Mouse (Mus musculus) brain, embryonic 18.5 days (tissue): ENCODE data around the gene Tmem164.

ENCODE experiments used
- DNase-seq: peaks from one replicate; pipeline ENCODE4 v3.0.0-alpha.2; 2012; ENCODE audit warnings: low read depth, low spot score

Tmem164 gene

DNA sequence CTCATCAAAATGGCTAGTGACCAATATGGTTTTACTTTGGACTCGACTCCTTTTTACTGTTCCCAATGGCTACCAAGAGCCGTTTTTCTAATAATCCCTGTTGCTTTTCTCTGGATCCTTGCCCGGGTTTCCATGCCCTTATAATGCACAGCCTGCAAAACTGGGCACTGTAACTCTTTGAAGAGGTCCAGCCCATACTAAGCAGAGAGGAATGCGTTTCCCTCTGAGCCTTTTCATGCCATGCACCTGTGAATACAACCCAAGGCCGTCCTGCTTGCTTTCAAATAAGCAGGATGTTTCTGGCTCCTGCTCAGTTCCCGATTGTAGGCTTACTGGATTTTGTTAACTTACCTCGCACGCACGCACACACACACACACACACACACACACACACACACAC is 7.3 kb downstream of the Tmem164 start:
- DNase-seq, result no peak

DNA sequence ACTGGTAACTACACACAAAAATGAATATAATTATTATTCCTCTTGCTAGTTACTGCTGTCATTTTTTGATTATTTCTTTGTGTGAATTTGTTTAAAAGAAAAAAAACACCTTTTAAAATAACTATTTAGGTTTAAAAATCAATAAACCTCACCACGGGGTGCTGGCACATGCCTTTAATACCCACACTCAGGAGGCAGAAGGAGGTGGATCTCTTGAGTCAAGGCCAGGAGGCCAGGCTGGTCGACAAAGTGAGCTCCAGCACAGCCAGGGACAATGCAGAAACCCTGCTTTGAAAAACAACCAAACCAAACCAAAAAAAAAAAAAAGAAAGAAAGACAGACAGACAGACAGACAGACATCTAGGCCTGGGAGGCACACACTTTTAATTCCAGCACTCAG is 12.1 kb downstream of the Tmem164 start:
- DNase-seq, result no peak

GRCm38 (mm10) chrX:142694338-142694737 is 13.1 kb downstream of the Tmem164 start:
- no peak for DNase-seq

GRCm38 (mm10) chrX:142694856-142695255 is 13.7 kb downstream of the Tmem164 start:
- no peak for DNase-seq

DNA sequence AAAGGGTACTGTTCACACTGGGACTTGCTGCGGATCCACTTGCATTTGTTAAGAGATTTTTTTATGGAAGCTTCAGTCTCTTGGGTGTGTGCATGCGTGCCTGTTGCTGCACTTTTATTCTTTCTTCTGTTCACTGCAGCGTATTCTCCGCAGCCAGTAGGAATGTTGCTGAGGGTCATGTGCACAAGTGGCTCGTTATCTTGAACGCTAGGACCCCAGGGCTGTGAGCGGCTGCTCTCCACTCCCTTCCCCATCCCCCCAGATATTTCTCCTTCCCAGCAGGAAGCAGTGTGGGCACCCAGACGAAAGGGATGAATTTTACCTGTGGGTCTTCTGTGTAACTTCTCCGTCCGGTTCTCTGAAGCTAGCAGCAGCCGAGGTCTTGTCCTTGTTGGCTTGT is 15.6 kb downstream of the Tmem164 start:
- DNase-seq, result no peak

GRCm38 (mm10) chrX:142697545-142698204 is 16.5 kb downstream of the Tmem164 start:
- DNase-seq, result no peak

DNA sequence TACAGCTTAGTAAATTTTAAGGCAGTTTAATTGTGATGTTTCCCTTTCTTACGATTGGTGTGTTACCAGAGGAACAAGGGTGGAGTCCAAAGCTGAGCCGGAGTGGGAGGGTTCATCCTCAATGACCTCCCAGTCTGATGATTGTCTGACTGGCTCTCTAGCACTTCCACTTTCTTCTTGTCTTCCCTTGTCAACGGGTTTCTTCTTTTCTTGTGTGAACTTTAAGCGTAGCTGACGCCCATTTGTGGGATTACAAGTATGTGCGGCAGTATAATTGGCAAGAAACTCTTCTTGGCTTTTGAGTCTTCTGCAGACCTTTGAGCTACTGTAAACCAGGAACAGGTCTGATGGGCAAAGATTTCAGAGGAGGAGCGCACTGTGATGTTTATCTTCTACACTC is 17.0 kb downstream of the Tmem164 start:
- no peak for DNase-seq

DNA sequence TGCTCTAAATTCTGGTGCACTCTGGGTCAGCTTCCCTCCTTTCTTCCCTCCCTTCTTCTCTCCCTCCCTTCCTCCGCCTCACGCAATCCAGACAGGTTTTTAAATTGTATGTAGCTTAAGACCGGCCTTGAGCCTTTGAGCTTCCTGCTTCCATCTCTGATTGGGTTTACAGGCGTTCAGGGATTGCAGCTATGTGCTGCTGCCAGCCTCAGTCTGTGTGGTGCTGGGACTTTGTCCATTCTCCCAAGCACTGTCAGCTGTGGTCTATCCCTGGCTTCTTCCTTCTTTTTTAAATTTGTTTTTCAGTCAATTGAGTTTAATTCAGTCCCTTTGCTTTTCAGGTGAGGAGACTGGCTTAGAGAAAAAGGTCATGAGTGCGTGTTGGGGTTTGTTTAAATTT is 20.9 kb downstream of the Tmem164 start:
- no peak for DNase-seq

DNA sequence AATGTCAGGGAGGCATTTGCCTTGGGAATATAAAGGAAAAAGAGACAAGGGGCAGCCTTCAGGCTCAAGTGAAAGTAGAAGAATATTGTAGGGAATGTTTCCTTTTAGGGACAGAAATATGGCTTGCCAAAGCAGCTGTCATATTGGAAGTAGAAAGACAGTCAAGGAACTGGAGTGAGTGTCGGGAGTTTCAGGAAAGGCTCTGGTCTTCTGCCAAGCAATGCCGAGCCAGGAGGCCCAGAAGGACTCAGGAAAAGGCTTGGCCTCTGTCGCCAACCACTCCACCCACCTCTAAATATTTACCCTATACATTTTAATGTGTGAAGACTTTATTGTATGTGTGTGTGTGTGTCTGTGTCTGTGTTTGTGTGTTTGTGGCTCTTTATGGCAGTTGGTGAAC is 21.4 kb downstream of the Tmem164 start:
- no peak for DNase-seq

DNA sequence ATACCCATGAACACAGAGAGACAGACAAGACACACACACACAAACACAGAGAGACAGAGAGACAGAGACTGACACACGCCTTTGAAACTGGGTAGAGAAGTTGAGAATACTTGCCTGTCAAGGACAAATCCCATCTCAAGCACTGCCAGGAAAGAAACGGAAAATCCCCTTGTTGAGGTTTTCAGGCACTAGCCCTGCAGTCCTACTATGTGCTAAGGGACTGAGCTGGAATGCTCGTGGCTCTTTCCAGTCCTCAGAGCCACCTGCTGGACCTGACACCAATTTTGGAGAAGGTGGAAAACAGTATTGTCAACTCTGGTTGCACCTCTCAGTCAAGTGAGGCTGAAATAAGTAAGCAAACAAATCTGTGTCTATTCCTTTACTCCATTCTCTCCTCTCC is 22.7 kb downstream of the Tmem164 start:
- DNase-seq, result no peak

GRCm38 (mm10) chrX:142708257-142708656 is 27.1 kb downstream of the Tmem164 start:
- DNase-seq, result no peak

- DNase-seq, result no peak
These were observed 34.8 kb downstream of the Tmem164 start for GRCm38 (mm10) chrX:142716014-142716413.

DNA sequence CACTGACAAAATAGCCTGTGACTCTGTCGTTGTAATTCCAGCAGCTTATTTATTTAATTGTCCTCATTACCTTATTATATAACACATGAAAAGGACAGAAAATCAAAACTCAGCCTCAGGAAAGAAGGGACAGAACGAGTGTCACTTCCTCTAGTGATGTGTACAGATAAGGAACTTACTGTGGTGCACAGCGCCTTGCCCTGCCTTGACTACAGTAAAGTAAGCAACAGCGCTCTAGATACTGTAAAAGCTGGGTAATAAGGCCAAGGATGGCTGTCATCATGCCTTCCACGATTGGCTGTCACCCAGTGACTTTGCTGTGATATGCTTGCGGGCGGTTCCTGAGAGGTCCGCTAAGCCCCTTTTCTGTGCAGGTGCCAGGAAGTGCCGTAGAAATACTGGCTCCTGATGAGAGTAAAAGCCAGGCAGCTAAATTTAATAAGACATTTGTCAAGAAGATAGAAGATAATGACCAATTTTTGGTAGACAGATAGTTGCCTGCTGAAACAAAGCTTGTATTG is 36.8 kb downstream of the Tmem164 start:
- DNase-seq, result no peak

GRCm38 (mm10) chrX:142718759-142719158 is 37.6 kb downstream of the Tmem164 start:
- no peak for DNase-seq

DNA sequence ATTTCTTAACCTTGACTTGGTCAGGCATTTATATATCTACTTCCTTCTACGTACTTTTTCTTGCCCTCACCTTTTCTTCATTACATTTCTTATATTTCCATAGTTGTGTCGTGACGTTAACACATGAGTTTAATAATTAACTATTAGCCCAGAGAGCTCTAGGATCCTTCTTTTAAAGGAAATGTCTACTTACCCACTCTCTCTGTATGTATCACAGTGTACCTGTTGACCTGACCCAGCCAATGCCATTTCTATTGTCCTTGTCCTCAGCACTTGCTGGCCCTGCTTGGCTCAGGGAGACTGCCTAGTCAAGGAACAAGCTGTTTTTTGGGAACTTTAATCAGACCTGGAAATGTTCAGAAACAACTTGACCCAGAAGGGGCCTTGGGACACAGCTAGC is 40.7 kb downstream of the Tmem164 start:
- no peak for DNase-seq

- no peak for DNase-seq
These were observed 43.0 kb downstream of the Tmem164 start for GRCm38 (mm10) chrX:142724203-142724602.

DNA sequence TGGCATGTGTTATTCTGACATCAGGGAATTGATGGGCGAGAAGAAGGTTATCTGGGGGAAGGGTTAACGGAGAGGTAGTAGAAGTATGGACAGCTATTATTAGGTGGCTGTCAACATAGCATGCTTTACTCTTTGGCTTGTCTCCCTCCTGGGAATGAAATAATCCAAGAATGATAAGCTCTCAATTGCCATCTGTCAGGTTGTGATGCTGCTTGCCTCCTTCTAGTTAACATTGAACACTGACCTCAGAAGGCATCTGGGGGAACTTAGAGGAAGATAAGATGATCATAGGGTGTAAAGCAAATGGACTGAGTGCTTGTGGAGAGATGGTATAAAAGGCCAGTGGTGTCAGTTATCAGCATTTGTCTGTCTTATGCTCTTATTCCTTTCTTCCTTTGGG is 44.4 kb downstream of the Tmem164 start:
- DNase-seq, result no peak

- DNase-seq, result no peak
These were observed 45.1 kb downstream of the Tmem164 start for GRCm38 (mm10) chrX:142726311-142726710.

GRCm38 (mm10) chrX:142727847-142728246 is 46.6 kb downstream of the Tmem164 start:
- DNase-seq, result no peak

- DNase-seq, result no peak
These were observed 47.8 kb downstream of the Tmem164 start for GRCm38 (mm10) chrX:142729040-142729439.

- no peak for DNase-seq
These were observed 48.3 kb downstream of the Tmem164 start for GRCm38 (mm10) chrX:142729482-142729881.

GRCm38 (mm10) chrX:142737099-142737498 is 55.9 kb downstream of the Tmem164 start:
- no peak for DNase-seq

DNA sequence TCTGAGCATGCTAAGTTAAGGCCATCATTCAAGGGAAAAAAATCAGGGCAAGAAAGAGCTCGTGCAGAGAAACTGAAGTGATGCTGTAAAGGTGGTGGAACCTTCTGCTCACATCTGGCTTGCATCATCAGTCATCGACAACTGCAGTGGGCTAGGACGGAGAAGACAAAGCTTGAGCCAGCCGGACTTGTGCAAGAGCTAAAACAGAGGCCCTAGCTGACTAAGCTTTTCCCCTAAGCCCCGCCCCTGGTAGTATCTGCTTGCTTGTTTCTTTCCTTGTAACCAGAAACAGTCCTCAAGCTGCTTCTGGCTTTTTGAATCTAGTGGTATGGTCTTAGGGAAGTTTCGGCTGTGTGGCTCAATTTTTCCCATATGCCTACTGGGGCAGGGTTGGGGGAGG is 56.5 kb downstream of the Tmem164 start:
- DNase-seq, result no peak

DNA sequence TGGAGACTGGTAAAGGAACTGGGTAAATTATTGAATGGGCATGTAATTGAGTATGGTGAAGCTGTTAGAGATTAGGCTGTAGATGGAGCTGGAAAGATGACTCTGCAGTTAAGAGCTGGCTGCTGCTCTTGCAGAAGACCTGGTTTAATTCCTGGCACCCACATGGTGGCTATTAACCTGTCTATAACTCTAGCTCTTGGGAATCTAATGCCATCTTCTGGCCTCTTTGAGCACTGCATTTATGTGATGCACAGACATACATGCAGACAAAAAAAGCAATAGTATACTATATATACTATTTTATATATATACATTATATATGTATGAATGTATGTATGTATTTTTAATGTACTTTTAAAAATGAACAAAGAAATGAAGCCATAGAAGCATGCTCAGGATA is 66.2 kb downstream of the Tmem164 start:
- DNase-seq, result no peak
